Mouse (Mus musculus) heart, embryonic 12.5 days (tissue): ENCODE results near the gene Edem3. TPM values are rescaled to one million over a fixed set of nuclear protein-coding genes. Genes with fewer than 3 reads are reported as not detected.
A peak's percentile ranks its signal among the peaks of the same experiment; 100 is the strongest.

Experiments
- ATAC-seq: fragments of 200-750 bp; cut with Nextera tagmentation; 2 replicates; pipeline ENCODE4 v1.8.0; 2017; ENCODE audit warnings: moderate TSS enrichment, moderate library complexity; ENCODE audit not compliant: insufficient number of reproducible peaks, low FRiP score
- H3K27ac ChIP-seq: fragments of 300-500 bp; sonication (generic); 2 replicates; pipeline ENCODE4 v1.5.1; 2016; ENCODE audit warnings: mild to moderate bottlenecking, moderate library complexity; ENCODE audit not compliant: poor library complexity, severe bottlenecking
- H3K27me3 ChIP-seq: fragments of 300-500 bp; sonication (generic); replicated peaks from 2 replicates; pipeline ENCODE4 v1.6.1; 2016; ENCODE audit warnings: mild to moderate bottlenecking, moderate library complexity
- H3K36me3 ChIP-seq: fragments of 300-500 bp; sonication (generic); 2 replicates; pipeline ENCODE4 v1.6.1; 2016; ENCODE audit warnings: mild to moderate bottlenecking, moderate library complexity
- H3K4me1 ChIP-seq: fragments of 300-500 bp; sonication (generic); replicated peaks from 2 replicates; pipeline ENCODE4 v1.6.1; 2016; ENCODE audit warnings: mild to moderate bottlenecking
- H3K4me2 ChIP-seq: fragments of 300-500 bp; sonication (generic); 2 replicates; pipeline ENCODE4 v1.6.1; 2016; ENCODE audit warnings: mild to moderate bottlenecking, moderate library complexity
- H3K4me3 ChIP-seq: fragments of 300-500 bp; sonication (generic); 2 replicates; pipeline ENCODE4 v1.5.1; 2016; ENCODE audit warnings: mild to moderate bottlenecking
- H3K9ac ChIP-seq: fragments of 300-500 bp; sonication (generic); 2 replicates; pipeline ENCODE4 v1.6.1; 2016; ENCODE audit warnings: mild to moderate bottlenecking, moderate library complexity
- H3K9me3 ChIP-seq: fragments of 300-500 bp; sonication (generic); replicated peaks from 2 replicates; pipeline ENCODE4 v1.6.1; 2016; ENCODE audit warnings: mild to moderate bottlenecking, moderate library complexity
- WGBS: fragments of 180-500 bp; shearing (Covaris S2); methylation state at CpG from one replicate; pipeline ENCODE4 v1.1.7; 2016; 5-methylcytosine and 5-hydroxymethylcytosine counted together
- polyA plus RNA-seq: library from polyadenylated mRNA; unstranded; fragments of >200 nt; fragmentation: Nextera tagmentation; extraction: Ambion mirVana; gene quantifications from 2 replicates; pipeline ENCODE4 v1.2.1, GENCODE M21; 2016

Gene Edem3
- 25.0 and 25.8 TPM in 2 replicates for polyA plus RNA-seq

GRCm38 (mm10) chr1:151754881-151755659 lies at the start of gene Edem3:
TSS of gene Edem3 (plus strand) at chr1:151755371.
- peak within 1 kb of the TSS; percentile 89 for H3K4me3 ChIP-seq
- peak within 1 kb of the TSS; percentile 88 for H3K4me2 ChIP-seq
- 0 out of 2 replicates have a peak, but pooled peaks cover 4% of the 10 kb centered on the region for H3K36me3 ChIP-seq
- ATAC-seq: peak; percentile 99
- no peaks in the 10 kb centered on the region; the same call in 1 of the 2 replicates for H3K9me3 ChIP-seq
- WGBS: under 1% methylated on average over 64 of the region's 64 CpGs
- peak within 1 kb of the TSS; percentile 89 for H3K9ac ChIP-seq
- H3K27me3 ChIP-seq: no peaks in the 10 kb centered on the region
- peaks cover 9% of the 10 kb centered on the region for H3K4me1 ChIP-seq
- H3K27ac ChIP-seq: peak within 1 kb of the TSS; percentile 65

- 0 out of 2 replicates have a peak overlapping the region, but pooled peaks have one; percentile 5 for H3K9ac ChIP-seq
Observed at GRCm38 (mm10) chr1:151705723-151706396, 49.3 kb upstream of the Edem3 start.

GRCm38 (mm10) chr1:151706397-151706752 lies 48.8 kb upstream of the Edem3 start:
- ATAC-seq: no peak
- Histone ChIP-seq H3K27ac (no peak overlapping the region), H3K4me2 (no peak overlapping the region), H3K9ac (no peak overlapping the region), H3K4me1 (peaks cover 23% of the 10 kb centered on the region), H3K4me3 (no peak overlapping the region), H3K27me3 (no peaks in the 10 kb centered on the region), H3K9me3 (no peaks in the 10 kb centered on the region), H3K36me3 (no peaks in the 10 kb centered on the region)
- WGBS: 69% methylated on average over 3 of the region's 3 CpGs

More at GRCm38 (mm10) chr1:151705723-151706396, 49.3 kb upstream of the Edem3 start:
- peak; percentile 13; the same call in 1 of the 2 replicates for ATAC-seq
- peaks cover 23% of the 10 kb centered on the region for H3K4me1 ChIP-seq
- H3K27ac ChIP-seq: no peak overlapping the region
- WGBS: 20% methylated on average over 11 of the region's 11 CpGs
- no peaks in the 10 kb centered on the region for H3K27me3 ChIP-seq
- H3K36me3 ChIP-seq: no peaks in the 10 kb centered on the region
- no peak overlapping the region for H3K4me3 ChIP-seq
- H3K9me3 ChIP-seq: no peaks in the 10 kb centered on the region
- peak overlapping the region; percentile 51 for H3K4me2 ChIP-seq

DNA sequence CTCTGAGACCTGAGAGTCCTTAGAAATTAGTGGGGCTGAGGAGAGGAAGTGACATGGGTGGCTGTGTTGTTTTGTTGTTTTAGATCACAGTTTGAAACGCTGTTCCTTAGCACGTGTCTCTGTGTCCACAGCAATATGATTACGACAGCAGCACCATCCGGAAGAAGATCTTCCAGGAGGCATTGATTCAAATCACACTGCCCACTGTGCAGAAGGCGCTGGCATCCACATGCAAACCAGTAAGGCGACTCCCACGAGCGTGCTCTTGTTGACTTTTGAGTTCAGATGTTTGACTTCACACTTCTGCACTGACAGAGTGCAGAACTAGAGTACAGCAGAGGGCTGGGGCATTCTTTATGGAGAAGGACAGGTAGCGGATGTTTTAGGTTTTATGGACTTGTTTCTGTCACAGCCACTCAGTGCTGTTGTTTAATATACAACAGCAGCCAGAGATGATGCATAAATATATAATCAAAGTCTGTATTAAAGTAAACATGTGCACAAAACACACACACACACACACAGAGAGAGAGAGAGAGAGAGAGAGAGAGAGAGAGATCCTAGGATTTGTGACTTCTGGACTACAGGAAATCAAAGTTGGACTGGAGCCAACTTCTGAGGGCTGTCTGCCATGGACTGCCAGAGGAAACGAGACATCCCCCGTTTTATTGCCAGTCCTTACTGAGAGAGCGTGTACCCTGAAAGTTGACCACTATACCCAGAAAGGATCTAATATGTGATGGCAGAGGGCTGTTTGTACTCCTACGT lies 46.0 kb upstream of the Edem3 start:
- peak; percentile 64; the same call in 1 of the 2 replicates for ATAC-seq
- Histone ChIP-seq H3K36me3 (no peaks in the 10 kb centered on the region), H3K4me3 (no peak overlapping the region), H3K27ac (no peak overlapping the region), H3K4me2 (peak overlapping the region; percentile 27; the same call in 1 of the 2 replicates), H3K4me1 (peaks cover 23% of the 10 kb centered on the region), H3K9me3 (no peaks in the 10 kb centered on the region), H3K9ac (no peak overlapping the region), H3K27me3 (no peaks in the 10 kb centered on the region)
- 42% methylated on average over 13 of the region's 13 CpGs for WGBS

GRCm38 (mm10) chr1:151709734-151710022 lies 45.5 kb upstream of the Edem3 start:
- Histone ChIP-seq H3K36me3 (no peaks in the 10 kb centered on the region), H3K4me2 (peak overlapping the region; percentile 27; the same call in 1 of the 2 replicates), H3K27ac (no peak overlapping the region), H3K9ac (no peak overlapping the region), H3K4me1 (peaks cover 23% of the 10 kb centered on the region), H3K9me3 (no peaks in the 10 kb centered on the region), H3K27me3 (no peaks in the 10 kb centered on the region), H3K4me3 (no peak overlapping the region)
- WGBS: 46% methylated on average over 2 of the region's 2 CpGs
- 0 out of 2 replicates have a peak, but pooled peaks have one; percentile 31 for ATAC-seq

DNA sequence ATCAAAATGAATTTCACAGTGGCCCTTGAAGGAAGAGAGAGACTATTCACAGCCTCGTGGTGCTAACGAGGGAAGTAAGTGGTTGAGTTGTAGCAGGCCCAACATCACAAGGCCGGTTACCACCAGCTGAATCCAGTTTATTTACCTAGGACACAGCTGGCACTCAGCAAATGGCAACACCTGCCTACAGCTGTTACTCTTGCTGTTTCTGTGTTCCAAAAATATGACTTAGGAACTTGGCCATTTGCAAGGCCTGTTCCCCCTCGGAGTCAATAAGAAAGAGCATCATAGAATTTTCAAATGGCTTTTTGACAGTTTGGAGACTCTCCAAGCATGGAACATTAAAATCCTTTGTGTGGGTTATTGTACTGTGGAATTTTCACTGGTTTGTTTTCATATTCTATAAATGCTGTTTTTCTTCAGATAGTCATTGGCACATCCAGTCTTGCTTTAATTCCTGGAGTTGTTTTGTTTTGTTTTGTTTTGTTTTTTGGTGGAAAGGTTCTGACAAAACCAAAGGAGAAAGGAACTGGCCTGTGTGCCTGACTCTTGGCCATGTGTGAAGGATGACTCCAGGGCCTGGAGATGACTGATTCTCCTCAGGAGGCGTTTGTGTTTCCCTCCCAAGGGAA lies 44.6 kb upstream of the Edem3 start:
- Histone ChIP-seq H3K27me3 (no peaks in the 10 kb centered on the region), H3K9me3 (no peaks in the 10 kb centered on the region), H3K9ac (no peak overlapping the region), H3K4me1 (peaks cover 18% of the 10 kb centered on the region), H3K4me2 (no peak overlapping the region), H3K27ac (no peak overlapping the region), H3K36me3 (no peaks in the 10 kb centered on the region), H3K4me3 (no peak overlapping the region)
- WGBS: 59% methylated on average over 5 of the region's 5 CpGs
- ATAC-seq: no peak

DNA sequence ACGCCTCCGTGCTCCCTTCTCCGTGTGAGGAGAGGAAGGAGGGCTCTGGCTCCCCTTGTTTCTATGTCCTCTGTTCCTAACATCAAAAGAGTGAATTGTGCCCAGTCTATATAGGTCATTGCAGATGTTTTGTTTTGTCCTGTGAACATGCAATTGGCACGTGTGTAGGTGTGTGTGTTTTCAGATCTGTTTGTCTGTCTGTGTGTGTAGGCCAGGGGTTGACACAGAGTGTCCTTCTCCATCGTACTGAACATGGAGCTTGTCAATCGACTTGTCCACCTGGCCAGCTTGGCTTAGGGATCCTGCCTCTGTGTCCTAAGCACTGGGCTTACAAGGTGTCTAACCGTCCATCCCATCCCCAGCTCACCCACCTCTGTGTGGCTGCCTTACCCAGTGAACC lies 44.1 kb upstream of the Edem3 start:
- peaks cover 18% of the 10 kb centered on the region for H3K4me1 ChIP-seq
- no peak overlapping the region for H3K9ac ChIP-seq
- no peak for ATAC-seq
- WGBS: 67% methylated on average over 7 of the region's 7 CpGs
- H3K27me3 ChIP-seq: no peaks in the 10 kb centered on the region
- H3K36me3 ChIP-seq: no peaks in the 10 kb centered on the region
- no peak overlapping the region for H3K4me3 ChIP-seq
- no peak overlapping the region for H3K4me2 ChIP-seq
- no peak overlapping the region for H3K27ac ChIP-seq
- no peaks in the 10 kb centered on the region for H3K9me3 ChIP-seq

DNA sequence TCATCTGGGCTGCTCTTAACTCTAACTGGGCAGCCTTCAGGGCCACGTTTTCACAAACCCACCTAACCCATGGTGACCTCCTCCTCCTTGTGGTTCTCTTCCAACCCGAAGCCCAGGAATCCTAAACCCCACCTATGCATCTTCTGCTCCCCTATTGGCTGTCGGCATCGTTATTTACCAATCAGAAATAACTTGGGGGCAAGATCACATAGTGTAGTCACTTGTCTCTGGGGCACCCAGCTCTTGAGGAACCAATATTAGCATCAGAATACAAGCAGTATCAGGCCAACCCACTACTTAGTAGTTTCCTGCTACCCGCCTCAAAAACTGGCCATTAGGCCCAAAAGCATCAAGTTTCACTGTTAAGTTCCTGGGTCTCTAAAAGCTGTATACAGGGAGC lies 42.5 kb upstream of the Edem3 start:
- Histone ChIP-seq H3K27ac (no peak overlapping the region), H3K27me3 (no peaks in the 10 kb centered on the region), H3K4me1 (peaks cover 24% of the 10 kb centered on the region), H3K36me3 (no peaks in the 10 kb centered on the region), H3K4me3 (no peak overlapping the region), H3K9ac (no peak overlapping the region), H3K9me3 (no peaks in the 10 kb centered on the region), H3K4me2 (no peak overlapping the region)
- no peak for ATAC-seq
- WGBS: 47% methylated on average over 5 of the region's 5 CpGs

GRCm38 (mm10) chr1:151713622-151714021 lies 41.5 kb upstream of the Edem3 start:
- H3K27me3 ChIP-seq: no peaks in the 10 kb centered on the region
- H3K4me2 ChIP-seq: no peak overlapping the region
- no peaks in the 10 kb centered on the region for H3K36me3 ChIP-seq
- no peak overlapping the region for H3K9ac ChIP-seq
- H3K9me3 ChIP-seq: no peaks in the 10 kb centered on the region
- no peak overlapping the region for H3K4me3 ChIP-seq
- no peak for ATAC-seq
- no peak overlapping the region for H3K27ac ChIP-seq
- peaks cover 23% of the 10 kb centered on the region for H3K4me1 ChIP-seq

GRCm38 (mm10) chr1:151716024-151716710 lies 39.0 kb upstream of the Edem3 start:
- ATAC-seq: no peak
- WGBS: 71% methylated on average over 11 of the region's 11 CpGs
- Histone ChIP-seq H3K36me3 (no peaks in the 10 kb centered on the region), H3K4me2 (no peak overlapping the region), H3K27me3 (no peaks in the 10 kb centered on the region), H3K9me3 (no peaks in the 10 kb centered on the region), H3K27ac (no peak overlapping the region), H3K4me1 (0 out of 2 replicates have a peak, but pooled peaks cover 10% of the 10 kb centered on the region), H3K9ac (no peak overlapping the region), H3K4me3 (no peak overlapping the region)
